Mouse (Mus musculus) testis, adult 2 months (tissue): ENCODE data around the gene Ninj2. TPM values are rescaled to one million over a fixed set of nuclear protein-coding genes. Genes with fewer than 3 reads are reported as not detected.

Experiments used
- H3K27ac ChIP-seq: fragments of 200-500 bp; 2 replicates; pipeline ENCODE4 v1.5.1; 2012; ENCODE audit warnings: low read depth, low read length; ENCODE audit not compliant: control insufficient read depth, insufficient read depth
- H3K27me3 ChIP-seq: fragments of 200-500 bp; 2 replicates; pipeline ENCODE4 v1.6.1; 2012; ENCODE audit warnings: mild to moderate bottlenecking, low read length, moderate library complexity; ENCODE audit not compliant: control insufficient read depth, insufficient read depth
- H3K36me3 ChIP-seq: fragments of 200-500 bp; 2 replicates; pipeline ENCODE4 v1.6.1; 2012; ENCODE audit warnings: mild to moderate bottlenecking, low read length; ENCODE audit not compliant: control insufficient read depth, insufficient read depth
- H3K4me1 ChIP-seq: fragments of 200-500 bp; 2 replicates; pipeline ENCODE4 v1.6.1; 2012; ENCODE audit warnings: low read length; ENCODE audit not compliant: control insufficient read depth, insufficient read depth
- H3K4me3 ChIP-seq: fragments of 200-500 bp; 2 replicates; pipeline ENCODE4 v1.5.1; 2012; ENCODE audit warnings: low read depth, mild to moderate bottlenecking, low read length, moderate library complexity, mixed read lengths; ENCODE audit not compliant: control insufficient read depth
- CTCF ChIP-seq: fragments of 200-500 bp; IDR thresholded peaks from 2 replicates; pipeline ENCODE4 v1.5.1; 2012; ENCODE audit warnings: low read depth, mild to moderate bottlenecking, inconsistent platforms, low read length, moderate library complexity; ENCODE audit not compliant: control insufficient read depth, insufficient read depth, insufficient replicate concordance
- POLR2A ChIP-seq: fragments of 200-500 bp; IDR thresholded peaks from 2 replicates; pipeline ENCODE4 v1.6.1; 2012; ENCODE audit warnings: low read depth, mild to moderate bottlenecking, inconsistent platforms, low read length, moderate library complexity; ENCODE audit not compliant: control insufficient read depth
- polyA plus RNA-seq: library from polyadenylated mRNA; depleted of rRNA; stranded (reverse); fragments of >200 nt; gene quantifications from 2 replicates; pipeline ENCODE4 v1.2.3, GENCODE M21; 2012

Gene Ninj2
- polyA plus RNA-seq, 1 experiment: 0.17 TPM

DNA sequence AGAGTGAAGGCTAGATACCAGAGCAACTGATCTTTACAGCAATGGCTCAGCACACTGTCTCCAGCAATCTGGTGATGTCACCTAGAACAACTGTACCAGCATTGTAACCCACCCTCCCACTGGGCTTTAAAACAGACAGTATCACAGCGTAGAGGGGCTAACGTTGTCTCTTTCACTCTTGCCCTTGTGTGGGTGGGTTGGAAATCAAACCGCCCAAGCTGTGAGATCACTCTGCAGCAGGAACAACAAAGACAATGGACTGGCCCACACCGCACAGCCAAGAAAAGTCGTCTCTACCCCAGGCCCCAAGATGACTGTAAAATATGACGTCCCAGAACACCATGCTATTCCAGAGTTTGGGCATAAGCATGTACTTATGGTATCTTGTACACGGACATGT is 136.7 kb downstream of the Ninj2 start:
- Histone ChIP-seq H3K27ac (no peak overlapping the region), H3K27me3 (no peaks in the 10 kb centered on the region), H3K4me3 (no peak overlapping the region), H3K36me3 (no peaks in the 10 kb centered on the region), H3K4me1 (no peaks in the 10 kb centered on the region)
- TF ChIP-seq CTCF: no peak
- TF ChIP-seq POLR2A: no peak

DNA sequence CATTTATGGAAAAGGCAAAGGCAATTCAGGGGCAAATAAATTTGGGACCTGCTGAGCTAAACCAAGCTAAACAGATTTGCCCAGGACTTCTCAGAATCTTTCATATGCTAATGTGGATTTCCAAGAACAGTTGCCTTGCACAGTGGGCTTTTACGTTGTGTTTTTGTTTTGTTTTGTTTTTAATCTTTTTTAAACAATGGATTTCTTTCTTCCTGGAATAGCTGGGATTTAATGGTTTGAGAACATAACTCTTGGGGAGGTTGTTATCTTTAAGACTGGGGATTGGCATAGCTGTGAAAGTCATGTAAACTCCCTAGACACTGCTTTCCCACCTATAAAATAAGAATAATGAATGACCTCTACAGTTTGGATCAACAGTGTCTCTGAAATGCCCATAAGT is 137.3 kb downstream of the Ninj2 start:
- H3K27ac ChIP-seq: no peak overlapping the region
- TF ChIP-seq CTCF: no peak
- TF ChIP-seq POLR2A: no peak
- no peaks in the 10 kb centered on the region for H3K4me1 ChIP-seq
- H3K4me3 ChIP-seq: no peak overlapping the region
- no peaks in the 10 kb centered on the region for H3K27me3 ChIP-seq
- no peaks in the 10 kb centered on the region for H3K36me3 ChIP-seq

DNA sequence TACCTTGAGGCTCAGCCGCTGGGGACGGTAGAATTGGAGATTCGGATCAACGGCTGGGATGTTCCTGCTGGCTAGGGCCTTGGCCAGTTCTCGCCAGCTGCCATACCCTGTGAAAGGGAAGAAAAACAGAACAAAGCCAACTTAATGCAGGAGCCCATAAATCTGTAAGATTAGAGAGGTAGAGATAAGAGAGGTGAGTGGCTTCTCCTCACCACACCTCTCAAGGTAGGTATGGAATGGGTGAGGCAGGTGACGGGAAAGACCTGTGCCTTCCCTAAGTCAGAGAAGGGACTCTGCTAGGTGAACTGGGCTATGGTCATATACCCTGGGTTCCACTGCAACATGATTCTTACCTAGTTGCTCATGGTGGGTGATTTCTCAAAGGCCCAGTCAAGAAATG is 139.7 kb downstream of the Ninj2 start:
- Histone ChIP-seq H3K27me3 (no peaks in the 10 kb centered on the region), H3K4me3 (no peak overlapping the region), H3K36me3 (no peaks in the 10 kb centered on the region), H3K4me1 (no peaks in the 10 kb centered on the region), H3K27ac (no peak overlapping the region)
- TF ChIP-seq POLR2A (no peak), CTCF (no peak)

DNA sequence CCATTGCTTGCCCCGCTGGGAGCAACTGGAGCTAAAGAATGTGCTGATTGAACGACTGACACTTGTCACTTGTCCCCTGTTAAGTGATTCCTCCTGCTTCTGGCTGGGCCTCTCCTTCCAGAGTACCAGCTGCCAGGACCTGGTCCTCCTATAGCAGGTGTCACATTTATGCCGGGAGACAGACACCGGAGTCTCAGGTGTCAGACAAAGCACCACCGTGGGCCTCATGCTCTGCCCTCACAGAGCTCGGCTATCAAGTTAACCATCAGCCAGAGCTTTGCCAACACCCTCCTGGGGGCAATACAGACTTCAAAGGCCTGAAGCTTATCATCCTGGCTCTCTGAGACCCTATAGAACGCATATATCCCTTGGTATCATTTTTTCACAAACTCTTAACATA is 142.7 kb downstream of the Ninj2 start:
- no peak for TF ChIP-seq CTCF
- Histone ChIP-seq H3K36me3 (no peaks in the 10 kb centered on the region), H3K4me1 (no peaks in the 10 kb centered on the region), H3K4me3 (no peak overlapping the region), H3K27ac (no peak overlapping the region), H3K27me3 (no peaks in the 10 kb centered on the region)

DNA sequence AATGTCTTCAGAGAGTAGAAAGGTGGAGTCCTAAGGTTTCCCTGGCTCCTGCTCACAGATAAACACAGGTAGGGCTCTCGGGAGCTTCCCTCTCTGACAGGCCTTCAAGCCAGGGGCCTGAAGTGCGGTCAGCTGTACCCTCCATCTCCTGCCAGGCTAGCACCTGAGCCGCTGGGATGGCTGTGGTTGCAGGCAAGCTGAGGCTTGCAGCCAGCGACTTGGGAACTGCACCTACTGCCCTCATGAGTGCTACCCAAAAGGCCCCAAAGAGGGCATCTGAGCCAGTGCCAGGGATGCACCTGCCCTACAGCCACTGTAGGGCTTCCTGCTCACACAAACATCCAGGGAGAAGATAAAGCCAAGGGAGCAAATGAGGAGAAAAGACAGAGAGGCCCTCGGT is 147.3 kb downstream of the Ninj2 start:
- Histone ChIP-seq H3K27me3 (no peaks in the 10 kb centered on the region), H3K27ac (no peak overlapping the region), H3K4me1 (no peaks in the 10 kb centered on the region), H3K36me3 (no peaks in the 10 kb centered on the region), H3K4me3 (no peak overlapping the region)
- no peak for TF ChIP-seq CTCF
- no peak for TF ChIP-seq POLR2A

DNA sequence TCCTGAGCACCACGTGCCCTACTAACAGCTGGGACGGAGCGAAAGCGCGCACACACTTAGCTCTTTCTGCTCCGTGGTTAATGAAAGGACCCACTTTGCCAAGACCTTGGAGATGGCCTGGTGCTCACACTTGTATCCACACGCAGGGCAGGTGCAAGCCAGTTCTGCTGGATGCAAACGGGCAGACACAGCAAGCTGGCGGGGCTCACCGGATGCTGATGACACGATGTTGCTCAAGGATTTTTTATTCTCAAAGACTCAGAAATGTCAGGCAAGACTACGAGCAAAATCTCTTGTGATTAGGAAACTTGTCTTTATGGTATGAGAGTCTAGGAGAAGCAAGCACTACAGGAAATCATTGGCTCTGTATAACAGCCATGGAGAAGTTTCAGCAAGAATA is 148.3 kb downstream of the Ninj2 start:
- H3K36me3 ChIP-seq: no peaks in the 10 kb centered on the region
- H3K4me1 ChIP-seq: no peaks in the 10 kb centered on the region
- no peak overlapping the region for H3K4me3 ChIP-seq
- no peak overlapping the region for H3K27ac ChIP-seq
- H3K27me3 ChIP-seq: no peaks in the 10 kb centered on the region
- TF ChIP-seq CTCF: no peak
- no peak for TF ChIP-seq POLR2A

DNA sequence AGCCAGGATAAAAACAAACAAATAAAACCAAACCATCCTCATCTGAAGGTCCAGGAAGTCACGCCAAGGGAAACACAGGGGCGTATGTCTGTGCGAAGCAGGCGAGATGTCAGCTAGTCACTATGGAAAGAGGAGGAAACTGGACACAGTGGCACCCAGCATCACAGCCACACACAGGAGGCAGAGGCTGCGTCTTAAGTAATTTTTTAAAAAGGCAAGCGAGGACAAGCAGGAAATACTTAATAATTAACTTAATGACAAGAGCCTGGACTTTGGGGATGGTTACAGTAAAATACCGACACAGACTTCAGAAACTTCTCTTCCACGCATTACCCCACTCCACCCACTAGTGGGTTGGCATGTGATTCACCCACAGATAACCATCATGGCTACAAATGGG is 149.4 kb downstream of the Ninj2 start:
- no peak overlapping the region for H3K27ac ChIP-seq
- H3K4me3 ChIP-seq: no peak overlapping the region
- no peak for TF ChIP-seq CTCF
- TF ChIP-seq POLR2A: no peak
- H3K4me1 ChIP-seq: no peaks in the 10 kb centered on the region
- H3K36me3 ChIP-seq: no peaks in the 10 kb centered on the region
- H3K27me3 ChIP-seq: no peaks in the 10 kb centered on the region

DNA sequence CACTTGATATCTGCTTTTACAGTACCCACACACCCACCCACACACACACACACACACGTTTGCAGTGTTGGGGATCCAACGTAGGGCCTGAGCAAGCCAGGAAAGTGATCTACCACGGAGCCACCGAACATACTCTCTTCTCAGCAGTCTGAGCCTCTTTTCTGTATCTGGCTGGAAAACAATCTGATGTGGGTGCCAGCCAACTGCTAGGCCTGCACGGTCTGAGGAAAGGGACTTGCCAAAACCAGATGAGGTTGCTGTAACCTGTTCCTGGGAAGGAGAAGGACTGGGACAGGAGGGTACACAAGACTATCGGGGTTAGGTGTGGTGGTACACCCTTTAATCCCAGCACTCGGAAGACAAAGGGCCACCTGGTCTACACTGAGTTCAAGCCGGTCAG is 150.1 kb downstream of the Ninj2 start:
- no peaks in the 10 kb centered on the region for H3K4me1 ChIP-seq
- TF ChIP-seq POLR2A (no peak), CTCF (no peak)
- H3K27me3 ChIP-seq: no peaks in the 10 kb centered on the region
- H3K27ac ChIP-seq: no peak overlapping the region
- H3K36me3 ChIP-seq: no peaks in the 10 kb centered on the region
- H3K4me3 ChIP-seq: no peak overlapping the region
